Mouse (Mus musculus) mesoderm, embryonic 11.5 days (tissue): ENCODE data around the gene Fam177a.
"Not testable (repeated sequence)": the region's sequence is repeated elsewhere in the genome, so short reads cannot be mapped to it uniquely, and the experiment has no call there.

Experiments
- DNase-seq: peaks from one replicate; pipeline ENCODE4 v3.0.0-alpha.2; 2012; ENCODE audit warnings: low read depth, low spot score

The Fam177a gene

DNA sequence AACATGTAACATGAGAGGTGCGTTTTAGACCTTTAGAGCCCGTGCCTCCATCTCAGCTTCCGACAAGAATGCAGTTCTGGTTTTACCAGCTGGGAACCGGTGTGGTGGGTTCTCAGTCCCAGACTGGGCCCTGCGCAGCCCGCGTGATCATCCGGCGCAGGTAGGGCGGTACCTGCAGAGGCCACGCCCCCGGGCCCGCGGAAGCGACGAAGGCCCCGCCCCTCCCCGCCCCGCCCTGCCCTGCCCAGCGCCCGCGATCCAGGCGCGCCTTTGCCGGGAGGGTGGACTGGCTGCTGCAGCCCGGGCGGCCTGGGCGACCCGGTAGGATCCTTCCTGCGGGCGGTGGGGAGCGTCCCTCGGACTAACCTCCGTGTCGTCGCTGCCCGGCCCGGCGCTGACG, at the start of gene Fam177a:
Gene Fam177a (plus strand): TSS at position 228 of the 400 bp plus-strand sequence.
- not testable (repeated sequence) for DNase-seq

- no peak for DNase-seq
Observed at GRCm38 (mm10) chr12:55075296-55075695, 49.0 kb upstream of the Fam177a start.

GRCm38 (mm10) chr12:55078706-55079105, 45.6 kb upstream of the Fam177a start:
- DNase-seq: not testable (repeated sequence)

DNA sequence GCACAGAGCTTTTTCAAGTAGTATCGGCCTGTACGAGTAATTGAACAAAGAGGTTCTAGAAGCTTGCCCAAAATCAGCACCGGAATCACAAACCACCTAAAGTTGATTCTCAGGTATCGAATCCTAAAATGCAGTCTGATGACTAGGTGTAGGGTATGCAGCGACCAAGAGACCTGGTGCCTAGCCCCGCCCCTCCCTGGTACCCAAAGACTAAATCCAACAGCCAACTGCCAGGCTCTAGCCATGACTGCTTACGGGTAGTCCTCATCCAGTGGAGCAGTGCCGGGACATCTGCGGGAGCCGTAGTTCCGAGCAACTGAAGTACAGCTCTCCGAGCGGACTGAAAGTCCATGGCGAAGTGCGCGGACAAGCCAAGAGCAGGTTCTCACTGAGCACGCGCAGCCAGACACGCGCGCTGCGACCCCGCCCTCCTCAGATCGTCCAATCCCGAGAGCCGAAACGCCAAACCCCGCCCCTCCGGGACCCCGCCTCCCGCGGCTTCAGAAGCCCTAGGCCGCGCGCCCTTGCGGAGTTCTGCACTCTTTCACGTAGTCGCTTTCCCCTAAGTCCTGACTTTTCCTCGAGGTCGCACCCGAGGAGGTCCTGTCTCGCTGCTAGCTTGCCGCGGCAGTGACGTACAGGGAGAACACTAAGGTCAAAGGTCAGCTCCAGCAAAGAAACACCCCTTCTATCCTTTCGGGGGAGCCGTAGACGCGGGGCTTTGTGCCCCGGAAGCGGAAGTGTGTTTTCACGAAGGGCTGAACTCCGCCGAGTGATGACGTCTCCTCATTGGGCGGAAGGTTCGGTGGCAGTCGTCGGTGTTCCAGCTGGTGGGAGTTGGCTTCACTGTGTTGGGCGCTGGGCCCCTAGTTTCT, 44.3 kb upstream of the Fam177a start, which contains the start of the genes 2700097O09Rik and Srp54a:
Gene 2700097O09Rik (minus strand): TSS at position 385 of the 875 bp plus-strand sequence.
Gene Srp54a (plus strand): TSS at position 537 of the 875 bp plus-strand sequence.
- peak; percentile 95 for DNase-seq

DNA sequence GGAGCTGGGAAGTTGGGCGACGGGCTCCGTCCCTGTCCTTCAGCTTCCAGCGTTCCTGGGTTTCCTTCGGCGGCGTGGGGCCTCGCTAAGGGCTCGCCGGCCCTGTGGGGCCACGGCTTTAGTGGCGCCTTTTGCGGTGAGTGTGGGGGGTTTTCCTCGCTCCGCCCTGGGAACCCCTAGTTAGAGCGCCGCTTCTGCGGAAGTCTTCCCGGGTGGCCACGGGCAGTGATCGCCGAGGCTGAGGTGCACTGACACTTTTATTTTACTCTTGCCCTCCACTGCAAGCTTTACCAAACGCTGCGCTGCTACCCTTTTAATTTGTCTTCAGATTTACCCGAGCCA, 43.7 kb upstream of the Fam177a start:
- not testable (repeated sequence) for DNase-seq

- not testable (repeated sequence) for DNase-seq
Observed at GRCm38 (mm10) chr12:55092127-55092526, 32.1 kb upstream of the Fam177a start.

GRCm38 (mm10) chr12:55112616-55113015, 11.7 kb upstream of the Fam177a start:
- DNase-seq: not testable (repeated sequence)

GRCm38 (mm10) chr12:55124731-55125130, 462 bp downstream of the Fam177a start:
- not testable (repeated sequence) for DNase-seq

DNA sequence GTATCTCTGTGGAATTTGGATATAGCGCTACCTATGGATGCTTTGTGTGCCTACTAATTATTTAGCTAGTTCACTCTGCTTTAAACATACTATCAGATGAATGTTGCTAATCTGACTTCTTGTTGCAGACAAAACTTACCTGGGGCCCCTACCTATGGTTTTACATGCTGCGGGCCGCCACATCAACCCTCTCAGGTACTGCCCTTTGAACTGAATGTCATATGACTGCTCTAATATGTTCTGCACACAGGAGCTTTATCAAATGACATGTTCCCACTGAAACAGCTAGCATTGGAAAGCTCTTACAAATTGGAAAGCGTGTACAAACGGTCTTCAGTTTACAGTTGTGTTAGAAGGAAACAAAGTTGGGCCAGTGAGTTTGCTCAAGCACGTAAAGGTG, 11.3 kb downstream of the Fam177a start:
- not testable (repeated sequence) for DNase-seq

DNA sequence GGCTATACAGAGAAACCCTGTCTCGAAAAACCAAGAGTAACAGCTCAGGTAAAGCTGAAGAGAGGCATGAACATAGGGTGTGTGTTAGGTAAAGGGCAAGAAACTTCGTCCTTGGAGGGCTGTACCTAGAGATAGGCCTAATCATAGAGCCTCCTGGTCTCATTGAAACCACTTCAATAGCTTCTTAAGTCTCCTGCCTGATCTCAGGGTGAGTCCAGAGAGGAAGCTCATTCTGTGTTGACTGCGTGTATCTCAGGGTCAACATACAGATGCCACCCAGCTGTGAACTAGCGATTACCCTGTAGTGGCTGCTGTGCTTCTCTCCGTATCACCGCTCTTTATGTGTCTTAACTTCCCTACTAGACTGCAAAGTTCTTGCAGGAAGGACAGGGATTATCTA, 13.6 kb downstream of the Fam177a start:
- DNase-seq: not testable (repeated sequence)

GRCm38 (mm10) chr12:55154559-55155448, 30.5 kb downstream of the Fam177a start, which contains the start of gene Srp54b:
Srp54b (plus strand) TSS chr12:55155104.
- not testable (repeated sequence) for DNase-seq

DNA sequence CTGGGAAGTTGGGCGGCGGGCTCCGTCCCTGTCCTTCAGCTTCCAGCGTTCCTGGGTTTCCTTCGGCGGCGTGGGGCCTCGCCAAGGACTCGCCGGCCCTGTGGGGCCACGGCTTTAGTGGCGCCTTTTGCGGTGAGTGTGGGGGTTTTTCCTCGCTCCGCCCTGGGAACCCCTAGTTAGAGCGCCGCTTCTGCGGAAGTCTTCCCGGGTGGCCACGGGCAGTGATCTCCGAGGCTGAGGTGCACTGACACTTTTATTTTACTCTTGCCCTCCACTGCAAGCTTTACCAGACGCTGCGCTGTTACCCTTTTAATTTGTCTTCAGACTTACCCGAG, 31.1 kb downstream of the Fam177a start:
- not testable (repeated sequence) for DNase-seq

DNA sequence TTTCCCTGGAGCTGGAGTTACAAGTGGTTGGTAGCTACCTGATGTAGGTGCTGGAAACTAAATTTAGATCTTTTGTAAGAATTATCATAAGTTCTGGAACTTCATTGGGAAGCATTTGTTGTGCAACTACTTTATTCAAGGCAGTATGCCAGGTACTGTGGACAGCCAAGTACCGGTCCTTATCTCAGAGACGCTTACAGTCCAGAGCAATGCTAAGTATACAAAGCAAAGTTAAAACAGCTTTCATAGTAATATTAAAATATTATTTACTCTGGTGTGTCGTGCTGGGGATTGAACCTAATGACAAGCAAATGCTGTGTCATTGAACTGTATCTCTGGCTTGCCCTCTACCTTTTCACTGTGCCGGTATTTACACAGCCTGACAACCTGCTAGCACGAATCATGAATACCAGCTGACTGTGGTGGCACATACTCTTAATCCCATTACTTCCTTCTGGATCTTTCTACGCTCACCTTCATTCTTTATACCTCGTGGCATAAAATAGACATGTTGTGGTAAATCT, 42.8 kb downstream of the Fam177a start:
- DNase-seq: not testable (repeated sequence)

GRCm38 (mm10) chr12:55187686-55188085, 63.4 kb downstream of the Fam177a start:
- DNase-seq: not testable (repeated sequence)

DNA sequence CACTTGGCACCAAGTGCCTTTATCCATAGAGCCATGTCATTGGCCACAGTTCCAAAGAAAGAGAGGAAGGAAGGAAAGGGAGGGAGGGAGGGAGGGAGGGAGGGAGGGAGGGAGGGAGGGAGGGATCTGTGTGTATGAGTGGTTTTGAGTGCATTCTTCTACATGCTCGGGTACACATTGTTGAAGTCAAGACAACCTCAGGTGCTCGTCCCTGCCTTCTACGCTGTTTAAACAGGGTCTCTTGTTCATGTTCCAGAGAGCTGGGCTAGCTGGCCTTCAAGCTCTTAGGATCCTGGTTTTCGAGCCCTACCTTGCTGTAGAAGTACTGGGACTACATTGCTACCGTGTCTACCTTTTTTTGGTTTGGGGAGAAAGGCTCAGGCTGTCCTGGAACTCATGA, 64.9 kb downstream of the Fam177a start:
- not testable (repeated sequence) for DNase-seq
